Mouse (Mus musculus) gastrocnemius, adult 8-10 months (tissue): Measurements from ENCODE around the gene Acss1. TPM values are rescaled to one million over a fixed set of nuclear protein-coding genes. Genes with fewer than 3 reads are reported as not detected.

ENCODE experiments used
- DNase-seq, 2 experiments: peaks; one replicate each; pipeline ENCODE4 v3.0.0; 2022; ENCODE audit warnings: low spot score in 2 of 2
- total RNA-seq, 4 experiments: library from RNA; stranded (reverse); gene quantifications; 2 replicates each; pipeline ENCODE4 v1.2.4; 2022

The Acss1 gene
- total RNA-seq, result 10 to 100 TPM; 16.1 to 25.1 (median 18.9) TPM

DNA sequence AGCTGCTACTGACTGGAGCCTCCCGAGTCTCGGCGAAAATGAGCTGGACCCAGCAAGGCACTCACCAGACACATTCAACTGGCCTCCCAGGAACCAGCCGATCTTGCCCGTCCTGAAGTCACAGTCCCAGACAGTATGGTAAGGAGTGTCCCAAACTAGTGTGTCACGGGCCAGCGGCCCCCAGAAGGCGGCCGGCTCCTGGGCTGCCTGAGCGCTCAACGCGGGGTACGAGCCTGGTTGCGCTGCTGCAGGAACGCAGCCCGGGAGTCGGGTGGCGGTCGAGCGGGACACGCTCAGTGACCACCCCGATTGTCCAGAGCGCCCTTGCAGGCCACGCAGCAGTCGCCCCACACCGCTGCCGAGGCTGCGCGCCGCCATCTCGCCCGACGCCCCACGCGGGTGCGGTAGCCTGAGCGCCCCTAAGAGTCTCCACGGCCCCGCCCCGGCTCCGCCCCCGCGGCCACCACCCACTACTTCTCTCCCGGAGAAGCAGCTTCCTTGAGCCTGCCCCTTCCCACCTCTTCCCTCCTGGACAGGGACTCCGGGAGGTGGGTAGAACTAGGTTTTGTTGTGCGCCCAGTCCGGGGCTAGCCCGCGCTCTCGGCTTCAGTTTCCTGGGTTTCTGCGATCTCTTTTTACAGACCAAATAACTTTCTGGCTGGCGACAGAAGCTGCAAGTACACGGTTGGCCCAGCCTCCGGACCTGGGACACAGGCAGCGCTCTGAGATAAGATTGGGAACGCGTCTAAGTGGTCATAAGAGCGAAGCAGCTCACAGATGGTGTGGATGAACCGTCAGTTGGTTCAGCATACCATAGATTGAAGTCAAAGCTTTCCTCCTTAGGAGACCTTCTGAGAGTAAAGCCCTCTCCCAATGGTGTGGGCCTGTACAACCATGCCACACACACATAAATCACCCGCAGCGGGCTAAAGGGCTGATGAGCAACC lies at the start of gene Acss1:
TSS of gene Acss1 (minus strand) at position 681 of the 947 bp plus-strand sequence.
- peak; percentile 42 to 45 for DNase-seq

DNA sequence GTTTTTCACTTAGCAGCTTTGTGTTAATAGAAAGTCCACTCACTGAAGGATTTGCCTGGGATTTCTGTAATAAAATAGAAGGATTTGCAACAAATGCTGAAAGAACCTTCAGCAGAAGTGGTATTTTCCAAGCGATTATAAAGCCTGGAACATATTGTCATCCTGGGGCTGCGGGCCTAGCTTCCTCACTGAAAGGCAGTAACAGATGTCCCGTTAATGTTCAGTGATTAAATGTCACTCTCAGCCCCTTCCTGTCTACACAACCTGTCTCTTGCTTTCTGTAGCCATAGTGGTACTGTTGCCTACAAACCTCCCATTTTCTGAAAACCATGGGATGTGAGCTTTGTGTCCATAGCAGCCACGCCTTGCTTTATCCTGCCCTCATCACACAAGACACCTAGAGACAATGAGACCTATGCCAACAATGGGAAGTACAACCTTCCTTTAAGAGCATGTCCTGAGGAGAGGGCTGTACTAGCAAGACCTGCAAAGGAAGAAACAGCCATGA lies 43.9 kb upstream of the Acss1 start:
- DNase-seq, result no peak

DNA sequence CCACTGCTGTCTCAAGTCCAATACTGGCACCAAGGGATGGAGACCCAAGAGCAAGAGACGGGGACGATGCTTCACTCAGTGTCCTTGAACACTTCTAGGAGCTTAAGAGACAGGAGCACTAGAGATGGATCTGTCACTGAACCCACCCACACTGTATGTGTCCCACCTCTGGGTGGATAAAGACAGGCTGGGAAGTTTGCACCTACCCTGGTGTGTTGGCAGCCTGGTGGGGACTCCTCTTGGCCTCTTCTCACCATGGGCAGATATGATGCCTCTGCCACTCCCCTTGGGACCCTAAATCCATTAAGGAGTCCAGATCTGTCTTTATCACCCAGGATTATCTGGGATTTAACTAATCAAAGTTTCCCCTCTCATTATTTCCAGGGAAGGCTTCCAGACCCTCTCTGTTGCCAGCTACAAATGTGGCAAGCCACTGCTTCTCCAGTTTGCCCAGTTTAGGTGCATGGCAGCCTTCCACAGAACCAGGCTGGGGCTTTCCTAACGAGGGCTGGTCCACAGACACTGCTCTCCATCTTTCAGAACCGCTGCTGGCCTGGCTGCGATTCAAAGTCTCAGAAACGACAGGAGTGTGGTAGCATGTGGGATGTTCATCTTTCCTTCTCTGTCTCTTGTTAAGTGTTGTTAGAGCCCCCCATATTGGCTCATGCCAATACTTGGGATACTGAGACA lies 23.3 kb upstream of the Acss1 start:
- no peak for DNase-seq

DNA sequence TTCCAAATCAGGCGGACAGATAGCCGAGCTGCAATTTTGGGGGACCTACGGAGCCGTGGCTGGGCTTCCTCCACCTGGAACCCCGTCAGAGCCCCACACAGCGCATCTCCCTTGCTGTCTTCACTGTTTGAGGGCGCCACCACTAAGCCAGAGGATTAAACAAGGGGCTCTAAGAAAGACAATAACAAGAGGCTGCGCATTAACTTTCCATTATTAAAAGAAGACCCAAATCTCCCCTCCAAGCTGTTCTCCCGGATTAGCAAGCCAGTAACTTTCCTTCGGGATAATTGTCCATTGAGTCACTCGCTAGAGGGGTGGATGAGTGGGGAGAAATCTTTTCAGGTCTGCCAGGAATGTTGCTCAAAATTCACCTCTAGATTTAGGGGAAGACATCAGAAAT lies 21.9 kb upstream of the Acss1 start:
- DNase-seq, result no peak

DNA sequence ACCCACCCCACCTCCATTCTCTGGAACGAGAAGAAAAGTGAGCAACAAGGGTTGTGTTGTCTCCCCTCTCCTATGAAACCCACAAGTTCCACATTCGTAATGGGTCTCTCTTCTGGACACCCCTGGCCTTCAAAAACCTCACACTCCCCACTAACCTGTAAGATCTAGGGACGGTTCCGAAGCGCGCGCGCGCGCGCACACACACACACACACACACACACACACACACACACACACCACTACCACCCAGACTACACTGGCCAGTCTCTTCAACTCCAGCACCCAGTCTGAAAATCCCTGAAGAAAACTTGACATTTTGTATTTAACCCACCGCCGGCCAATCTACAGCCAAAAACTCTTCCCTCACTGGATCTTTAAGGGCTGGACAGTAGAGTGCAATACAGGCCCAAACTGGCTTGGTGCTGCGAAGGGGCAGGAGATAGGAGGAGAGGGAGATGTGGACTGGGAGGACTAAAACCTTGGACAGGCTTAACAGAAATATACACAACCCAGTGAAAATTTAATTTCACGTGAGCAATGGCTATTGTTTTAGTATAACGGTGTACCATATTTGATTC lies 21.0 kb upstream of the Acss1 start, which contains the start of gene Vsx1:
TSS of gene Vsx1 (minus strand) at position 138 of the 578 bp plus-strand sequence.
- DNase-seq, result no peak

DNA sequence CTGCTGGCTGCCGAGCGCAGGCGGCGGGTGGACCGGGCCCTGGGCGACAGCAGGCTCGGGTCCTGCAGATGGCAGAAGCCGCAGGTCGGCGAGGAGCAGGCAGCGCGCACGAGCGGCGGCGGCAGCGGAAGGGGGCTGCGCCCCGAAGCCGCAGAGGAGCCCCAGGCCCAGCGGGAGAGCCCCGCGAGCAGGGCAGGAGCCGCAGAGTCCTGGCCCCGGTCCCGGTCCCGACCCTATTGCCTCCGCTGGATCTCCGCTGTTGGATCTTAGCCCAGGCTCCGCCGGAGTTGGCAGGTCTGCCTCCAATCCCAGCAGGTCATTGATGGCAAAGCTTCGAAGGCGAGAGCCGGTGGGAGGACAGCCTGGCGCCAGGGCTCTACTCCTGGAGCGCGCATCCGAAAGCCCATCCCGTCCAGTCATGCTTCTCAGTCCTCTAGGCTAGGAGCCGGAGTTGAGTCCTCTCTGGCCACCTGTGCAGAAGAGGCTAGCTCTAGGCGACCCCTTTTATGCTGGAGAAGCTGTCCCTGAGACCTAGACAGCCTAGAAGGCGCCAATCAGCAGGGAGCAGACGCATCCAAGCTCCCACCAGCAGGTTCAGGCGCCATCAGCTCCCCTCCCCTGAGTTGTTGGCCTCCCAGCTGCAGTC lies 20.4 kb upstream of the Acss1 start:
- DNase-seq, result no peak

DNA sequence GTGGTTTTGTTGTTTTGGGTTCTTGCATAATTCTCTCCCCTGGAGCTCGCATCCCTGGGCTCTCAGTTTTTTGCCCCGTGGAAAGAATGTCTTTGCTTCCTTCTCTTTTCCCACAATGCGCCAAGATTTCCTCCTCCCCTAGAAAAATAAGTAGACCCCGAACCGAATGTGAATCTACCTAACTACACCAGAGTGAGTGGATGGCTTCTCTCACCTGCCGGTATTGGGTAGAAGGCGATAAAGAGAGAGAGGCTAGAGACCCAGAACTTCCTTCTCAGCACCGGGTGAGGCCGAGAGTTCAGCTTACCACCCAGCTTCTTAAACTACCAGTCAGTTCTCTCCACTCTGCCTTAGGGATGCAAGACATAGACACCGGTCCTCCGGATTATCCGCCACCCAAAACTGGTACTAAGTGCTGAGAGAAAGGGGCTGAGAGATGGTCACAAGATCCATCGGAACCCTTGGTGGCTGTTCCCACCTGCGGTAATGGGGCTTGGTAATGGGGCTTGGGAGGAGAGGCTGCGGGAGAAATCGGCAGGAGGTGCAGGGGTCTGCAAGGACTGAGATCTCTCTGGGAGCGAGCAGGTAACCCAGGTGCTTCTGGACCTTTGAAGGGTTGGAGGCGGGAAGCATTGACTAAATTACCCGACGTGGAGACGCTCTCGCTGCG lies 19.7 kb upstream of the Acss1 start:
- no peak for DNase-seq

DNA sequence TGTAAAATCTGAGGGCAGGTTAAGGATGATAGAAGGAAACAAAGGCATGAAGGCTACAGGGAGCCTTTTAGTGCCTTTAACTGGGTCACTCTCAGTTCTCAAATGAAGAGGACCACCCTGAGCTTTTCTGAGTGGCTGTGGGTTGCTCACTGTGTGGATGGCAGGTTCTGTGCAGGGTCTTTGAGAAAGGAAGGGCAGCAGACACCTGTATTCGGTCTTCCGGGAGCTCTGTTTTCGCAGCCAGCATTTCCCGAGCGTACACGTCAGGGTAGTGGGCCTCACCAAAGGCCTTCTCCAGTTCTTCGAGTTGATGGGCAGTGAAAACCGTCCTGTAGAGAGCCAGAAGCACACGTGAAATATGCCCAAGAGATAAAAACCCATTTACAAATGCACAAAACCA lies 17.1 kb upstream of the Acss1 start:
- DNase-seq, result no peak

DNA sequence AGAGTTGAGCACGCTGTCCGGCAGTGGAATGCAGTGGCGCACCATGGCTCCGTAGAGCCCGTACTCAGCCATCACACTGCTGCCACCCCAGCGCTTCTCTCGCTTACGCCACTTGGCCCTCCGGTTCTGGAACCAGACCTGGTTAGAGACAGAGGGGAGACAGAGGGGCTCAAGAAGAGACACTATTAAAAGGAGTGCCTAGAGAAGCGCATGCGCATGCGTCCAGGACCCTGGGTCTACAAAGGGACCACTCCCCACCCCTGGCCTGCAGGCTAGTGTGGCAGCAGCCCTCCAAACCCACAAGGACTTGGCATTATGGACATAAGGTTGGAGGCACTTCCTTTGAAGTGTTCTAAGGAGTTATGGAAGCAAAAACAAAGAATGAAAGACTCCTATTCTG lies 16.2 kb upstream of the Acss1 start:
- DNase-seq, result no peak

DNA sequence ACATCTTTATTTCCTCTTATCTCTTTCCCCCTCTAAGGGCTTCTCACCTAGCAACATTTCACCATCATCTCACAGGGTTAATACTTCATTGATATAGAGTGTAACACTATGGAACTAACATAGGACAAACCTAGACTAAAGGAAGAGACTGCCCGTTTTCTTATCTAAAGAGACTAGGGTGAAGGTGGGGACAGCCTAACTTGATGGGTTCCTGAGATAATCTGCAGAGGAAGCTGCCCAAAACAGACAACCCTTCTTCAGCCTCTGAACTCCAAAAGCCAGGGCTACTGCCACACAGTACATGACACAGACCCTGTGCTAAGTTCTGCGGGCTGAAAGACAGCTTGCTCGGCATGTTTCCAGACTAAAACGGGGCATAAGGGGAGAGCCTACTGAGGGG lies 13.3 kb upstream of the Acss1 start:
- DNase-seq, result no peak

DNA sequence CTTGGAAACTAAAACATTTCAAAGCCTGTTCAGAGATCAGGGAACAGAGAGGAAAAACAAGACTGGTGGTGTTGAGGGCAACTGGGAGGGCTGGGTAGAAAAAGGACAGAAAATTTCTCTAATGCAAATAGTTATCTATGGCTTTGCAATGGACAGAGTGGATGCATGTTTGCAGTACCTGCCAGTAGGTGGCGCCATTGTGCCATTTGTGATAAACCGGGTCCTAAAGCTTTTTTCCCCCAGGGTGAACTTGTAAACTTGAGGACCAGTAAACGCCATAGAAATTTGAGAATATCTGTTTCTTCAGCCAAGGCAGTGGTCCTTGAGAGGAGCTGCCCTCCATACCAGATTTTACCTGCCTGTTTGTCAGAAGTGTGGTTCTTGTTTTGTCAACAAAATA lies 10.1 kb upstream of the Acss1 start:
- no peak for DNase-seq

DNA sequence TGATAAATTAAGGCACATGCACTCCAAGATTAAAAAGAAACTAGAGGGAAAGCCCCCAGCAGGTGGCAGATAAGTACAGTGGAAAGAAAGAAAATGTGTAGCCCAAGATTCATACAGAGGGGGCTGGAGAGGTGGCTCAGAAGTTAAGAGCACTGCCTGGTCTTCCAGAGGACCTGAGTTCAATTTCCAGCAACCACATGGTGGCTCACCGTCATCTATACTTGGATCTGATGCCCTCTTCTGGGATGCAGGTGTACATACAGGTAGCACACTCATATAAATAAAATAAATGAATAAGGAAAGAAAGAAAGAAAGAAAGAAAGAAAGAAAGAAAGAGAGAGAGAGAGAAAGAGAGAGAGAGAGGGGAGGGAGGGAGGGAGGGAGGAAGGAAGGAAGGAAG lies 7.2 kb upstream of the Acss1 start:
- no peak for DNase-seq

DNA sequence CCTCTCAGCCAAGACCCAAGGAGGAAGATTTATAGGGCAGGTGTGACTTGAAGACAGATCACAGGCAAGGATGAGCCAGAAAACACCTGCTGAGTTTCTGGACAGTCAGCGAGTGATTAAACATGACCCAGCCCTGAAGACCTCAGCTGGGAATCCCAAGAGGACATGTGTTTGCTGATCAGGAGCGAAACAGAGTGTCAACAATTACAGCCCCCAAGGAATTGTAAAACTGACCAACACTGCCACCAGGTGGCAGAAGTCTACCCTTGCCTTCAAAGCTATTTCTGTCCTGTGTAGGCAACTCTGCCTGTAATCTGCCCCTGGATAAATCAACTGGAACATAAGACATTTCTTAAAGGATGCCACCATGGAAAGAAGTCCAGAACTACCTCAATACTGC lies 6.6 kb upstream of the Acss1 start:
- peak; percentile 29 to 33 for DNase-seq

DNA sequence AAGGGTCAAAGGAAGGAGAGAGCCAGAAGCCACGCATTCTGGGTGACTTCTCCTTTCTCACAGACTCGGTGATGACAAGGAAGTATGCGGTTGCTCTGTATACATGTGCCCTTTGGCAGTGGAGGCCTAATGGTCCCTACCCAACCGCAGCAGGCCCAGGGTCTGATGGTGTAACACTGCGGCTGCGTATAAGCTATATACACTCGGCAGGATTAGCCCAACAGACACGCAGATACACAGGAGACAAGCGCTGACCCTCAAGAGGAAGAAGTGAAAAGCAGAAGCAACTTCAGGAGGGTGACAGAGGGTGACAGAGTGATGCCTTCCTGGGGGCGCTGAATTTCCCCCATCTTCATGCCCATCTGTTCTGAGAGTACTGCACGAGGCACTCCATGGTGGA lies 5.6 kb upstream of the Acss1 start:
- DNase-seq, result no peak

DNA sequence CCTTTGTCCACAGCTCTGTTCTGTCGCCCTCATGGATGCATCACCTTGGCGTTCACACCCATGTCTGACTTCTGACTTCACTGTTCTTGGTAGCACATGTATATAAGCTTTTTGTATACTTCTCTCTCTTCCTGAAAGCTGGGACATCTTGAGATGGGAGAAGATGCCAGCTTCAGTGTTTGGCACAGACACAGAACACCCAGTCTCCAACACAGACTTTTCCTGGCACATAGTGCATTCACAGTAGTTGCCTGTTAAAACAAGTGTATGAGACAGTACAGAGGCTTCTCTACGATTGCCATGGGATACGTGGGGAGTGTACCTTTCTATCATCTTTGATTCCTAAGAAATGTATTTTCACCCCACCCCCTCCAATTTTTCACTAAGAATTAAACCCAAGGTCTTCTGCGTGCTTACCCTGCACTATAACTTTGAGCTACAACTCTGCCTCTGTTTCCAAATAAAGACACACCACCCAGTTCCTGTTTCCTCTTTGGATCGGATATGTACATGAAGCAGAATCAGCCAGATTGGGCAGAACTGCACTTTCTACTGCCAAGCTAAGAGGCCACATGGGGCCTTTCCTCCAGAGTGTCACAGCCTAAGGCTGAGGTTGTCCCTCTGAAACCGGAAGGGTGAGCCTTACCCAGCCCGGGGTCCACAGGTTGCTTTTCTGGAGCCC lies 3.5 kb upstream of the Acss1 start:
- DNase-seq, result no peak

DNA sequence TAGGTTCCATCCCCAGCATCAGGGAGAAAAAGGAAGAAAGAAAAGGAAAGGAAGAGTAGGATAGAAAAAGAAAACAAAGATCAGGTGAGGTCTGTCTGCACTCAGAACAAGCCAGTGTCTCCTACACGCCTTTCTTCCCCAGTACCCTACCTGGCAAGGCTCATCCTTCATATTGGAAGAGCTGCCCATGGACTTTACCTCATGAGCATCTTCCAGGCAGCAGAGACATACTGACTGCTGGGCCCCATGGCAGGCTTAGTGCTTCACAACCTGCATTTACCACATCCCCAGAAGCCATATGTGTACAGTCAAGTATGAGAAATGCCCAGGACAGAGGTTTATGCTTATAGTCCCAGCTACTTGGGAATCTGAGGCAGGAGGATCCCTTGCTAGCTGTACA lies 2.6 kb upstream of the Acss1 start:
- no peak for DNase-seq

DNA sequence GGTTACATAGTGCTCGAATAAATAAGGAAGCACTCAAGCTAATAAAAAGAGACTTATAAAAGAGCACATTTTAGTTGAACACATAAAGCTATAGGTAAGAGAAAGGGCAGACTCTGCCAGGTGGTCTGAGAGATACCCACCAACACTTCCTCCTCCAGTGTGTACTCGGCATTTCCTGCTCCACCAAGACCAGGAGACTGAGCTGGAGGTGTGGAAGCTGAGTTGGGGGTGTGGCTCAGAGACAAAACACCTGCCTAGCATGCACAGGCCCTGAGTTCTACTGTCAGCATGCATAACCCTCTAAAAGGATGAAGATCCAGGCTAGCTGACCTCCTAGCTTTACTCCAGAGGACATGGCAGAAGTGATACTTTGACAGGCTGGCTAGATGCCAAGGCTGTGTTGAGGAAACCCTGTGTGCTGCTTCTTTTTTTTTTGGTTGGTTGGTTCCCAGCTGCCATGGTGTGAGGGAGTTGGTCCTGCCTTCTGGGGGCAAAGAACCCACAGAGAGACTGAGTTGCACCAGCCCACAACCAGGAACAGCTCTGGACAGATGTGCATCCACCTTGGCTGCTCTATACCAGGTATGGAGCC lies 1.2 kb upstream of the Acss1 start:
- DNase-seq, result no peak

DNA sequence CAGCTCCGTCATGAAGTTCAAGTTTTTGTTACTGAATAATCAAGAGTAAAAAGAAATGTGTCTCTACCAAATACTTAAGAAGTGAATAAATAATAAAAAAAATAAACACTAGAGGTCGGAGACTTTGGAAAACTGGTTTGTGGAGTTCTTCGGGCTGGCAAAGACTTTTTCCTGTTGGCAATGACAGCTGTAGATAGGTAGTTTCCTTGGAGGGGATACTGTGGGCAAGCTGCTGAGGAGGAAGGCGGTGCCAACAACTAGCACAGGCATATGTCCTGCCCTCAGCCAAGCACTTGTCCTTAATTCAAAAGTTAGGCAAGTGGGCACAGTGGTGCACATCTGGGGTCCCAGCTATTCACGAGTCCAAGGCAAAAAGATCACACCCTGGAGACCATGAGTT lies 656 bp upstream of the Acss1 start:
- DNase-seq, result no peak

DNA sequence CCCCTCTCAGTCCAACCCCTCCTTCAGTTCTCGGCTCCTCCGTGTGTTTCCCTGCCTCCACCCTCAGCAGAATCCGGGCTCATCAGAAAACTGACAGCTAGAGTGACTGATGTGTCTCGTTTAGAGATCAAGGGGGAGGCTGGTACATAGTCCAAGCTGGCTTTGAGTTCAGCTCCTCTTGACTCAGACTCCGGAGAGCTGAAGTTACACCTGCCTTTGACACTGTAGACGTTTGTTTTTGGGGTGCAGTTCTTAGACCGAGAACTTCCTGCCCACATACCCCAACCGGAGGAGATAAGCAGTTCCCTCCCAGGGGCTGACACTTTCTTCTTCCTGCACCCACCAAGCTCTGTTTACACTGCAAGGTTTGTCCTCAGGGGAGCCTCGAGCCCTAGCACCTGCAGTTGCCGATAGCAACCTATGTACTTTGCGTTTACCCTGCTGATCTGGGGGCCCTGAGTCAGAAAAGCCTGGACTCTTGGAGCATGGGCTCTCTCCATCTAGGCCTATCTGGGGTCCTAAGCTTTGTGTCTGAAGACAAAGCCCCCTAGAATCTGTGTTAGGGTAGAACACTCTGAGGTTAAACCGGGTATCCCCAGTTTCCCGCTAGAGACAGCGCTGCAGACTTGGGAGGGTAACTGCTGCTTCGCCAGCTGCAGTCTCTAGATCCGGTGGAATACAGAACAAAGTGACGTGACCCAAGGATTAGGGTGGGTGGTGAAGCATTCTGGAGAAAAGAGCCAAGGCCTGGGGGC lies 1.1 kb downstream of the Acss1 start:
- no peak for DNase-seq
